In genomic region chr10:39379721-39380370, GRCm38 (mm10) we compare ENCODE assay signal across 18 mouse cellular contexts. TPM values are rescaled to one million over a fixed set of nuclear protein-coding genes. Genes with fewer than 3 reads are reported as not detected.
DNase-seq lines count a peak whose midpoint lies in the region; ATAC-seq lines count a peak whose summit lies in the region.
"Had no signal": no experiment of that assay in that cellular context is flagged by ENCODE, and none has a peak within 500 bp of the region (broad histone marks: within the 10 kb centered on the region; RNA-seq: fewer than 3 reads in every experiment).

No protein-coding gene starts in this region.

- DNase-seq in cerebellum, adult 9-10 months = peak; percentile 3
- DNase-seq in cerebellum, adult 11-12 months = no peak
- DNase-seq in hindbrain, embryonic 10.5 days (ENCODE audit: low spot score) = no peak
- DNase-seq in neural tube, embryonic 10.5 days (ENCODE audit: extremely low spot score, low spot score) = no peak
- DNase-seq in yolk sac, embryonic 10.5 days (ENCODE audit: low spot score) = peak; percentile 84
- DNase-seq in c-Kit-positive CD71-positive TER-119-positive erythroid progenitor cells, embryonic 14.5 days (ENCODE audit: low spot score) = no peak
- DNase-seq: cerebellum, postnatal 36 days; thymus, adult 18-20 months had no signal

- no peaks in the 10 kb centered on the region for H3K9me3 ChIP-seq in hindbrain, embryonic 10.5 days
- no peaks in the 10 kb centered on the region for H3K9me3 ChIP-seq in hindbrain, embryonic 12.5 days (replicated peaks)
- H3K9me3 ChIP-seq in neural tube, embryonic 15.5 days (replicated peaks) = no peaks in the 10 kb centered on the region
- H3K9me3 ChIP-seq: embryonic facial prominence, embryonic 13.5 days; G1E; hindbrain, embryonic 15.5 days; limb, embryonic 12.5 days had no signal

- H3K27me3 ChIP-seq in hindbrain, embryonic 10.5 days (ENCODE audit: insufficient read depth, poor library complexity, severe bottlenecking) = no peaks in the 10 kb centered on the region
- no peaks in the 10 kb centered on the region for H3K27me3 ChIP-seq in hindbrain, embryonic 12.5 days
- H3K27me3 ChIP-seq in neural tube, embryonic 15.5 days (replicated peaks) = no peaks in the 10 kb centered on the region
- H3K27me3 ChIP-seq: embryonic facial prominence, embryonic 13.5 days; hindbrain, embryonic 15.5 days; limb, embryonic 12.5 days had no signal

- peak overlapping the region; percentile 50; the same call in 1 of the 2 replicates for H3K27ac ChIP-seq in hindbrain, embryonic 10.5 days
- no peak overlapping the region for H3K27ac ChIP-seq in hindbrain, embryonic 12.5 days
- no peak overlapping the region; the same call in 1 of the 2 replicates for H3K27ac ChIP-seq in neural tube, embryonic 15.5 days (replicated peaks)
- H3K27ac ChIP-seq: embryonic facial prominence, embryonic 13.5 days; hindbrain, embryonic 15.5 days; limb, embryonic 12.5 days had no signal

- H3K4me3 ChIP-seq in hindbrain, embryonic 10.5 days = no peak overlapping the region
- H3K4me3 ChIP-seq in hindbrain, embryonic 12.5 days = no peak overlapping the region
- no peak overlapping the region for H3K4me3 ChIP-seq in neural tube, embryonic 15.5 days (replicated peaks)
- H3K4me3 ChIP-seq: embryonic facial prominence, embryonic 13.5 days; hindbrain, embryonic 15.5 days; limb, embryonic 12.5 days; myocyte had no signal

- 31% methylated on average over 5 of the region's 5 CpGs for WGBS in hindbrain, embryonic 10.5 days
- WGBS in hindbrain, embryonic 12.5 days = 37% methylated on average over 5 of the region's 5 CpGs
- 35% methylated on average over 5 of the region's 5 CpGs for WGBS in neural tube, embryonic 15.5 days

- no peak overlapping the region for H3K9ac ChIP-seq in hindbrain, embryonic 12.5 days
- no peak overlapping the region for H3K9ac ChIP-seq in neural tube, embryonic 15.5 days (replicated peaks)
- H3K9ac ChIP-seq: embryonic facial prominence, embryonic 13.5 days; hindbrain, embryonic 15.5 days; limb, embryonic 12.5 days had no signal

- ATAC-seq in hindbrain, embryonic 12.5 days (ENCODE audit: low FRiP score) = no peak
- no peak for ATAC-seq in neural tube, embryonic 15.5 days (ENCODE audit: low FRiP score)
- ATAC-seq: CD4-positive, CD25-positive, alpha-beta regulatory T cell, adult 4 months; intestine, postnatal 0 days; lung, postnatal 0 days had no signal

- H3K4me1 ChIP-seq in hindbrain, embryonic 10.5 days (replicated peaks) = peaks cover 56% of the 10 kb centered on the region
- peaks cover 56% of the 10 kb centered on the region for H3K4me1 ChIP-seq in hindbrain, embryonic 12.5 days
- H3K4me1 ChIP-seq in neural tube, embryonic 15.5 days = peaks cover 82% of the 10 kb centered on the region

- H3K4me2 ChIP-seq in hindbrain, embryonic 12.5 days (replicated peaks) = no peak overlapping the region
- peak overlapping the region; percentile 27 for H3K4me2 ChIP-seq in neural tube, embryonic 15.5 days
- H3K4me2 ChIP-seq: embryonic facial prominence, embryonic 13.5 days; hindbrain, embryonic 15.5 days; limb, embryonic 12.5 days had no signal

- H3K36me3 ChIP-seq in hindbrain, embryonic 10.5 days = 0 out of 2 replicates have a peak, but pooled peaks cover 10% of the 10 kb centered on the region
- H3K36me3 ChIP-seq in hindbrain, embryonic 12.5 days = no peaks in the 10 kb centered on the region
- no peaks in the 10 kb centered on the region for H3K36me3 ChIP-seq in neural tube, embryonic 15.5 days
- H3K36me3 ChIP-seq: hindbrain, embryonic 15.5 days; limb, embryonic 12.5 days had no signal

RNA-seq across cellular contexts. Expression of gene Fyn, which starts 11.2 kb away (rescaled TPM):
- polyA plus RNA-seq in hindbrain, embryonic 10.5 days (2016; fragmentation: Nextera tagmentation; extraction: Ambion mirVana) = 30.6 and 34.1 TPM in 2 replicates
- 64.8 and 67.9 TPM in 2 replicates for polyA plus RNA-seq in hindbrain, embryonic 12.5 days (2016; fragmentation: Nextera tagmentation; extraction: Ambion mirVana)
- 67.8 and 76.5 TPM in 2 replicates for polyA plus RNA-seq in neural tube, embryonic 15.5 days (2015; fragmentation: Nextera tagmentation; extraction: Ambion mirVana)

Comparison
In these comparisons a context has a peak if more than half of its experiments do, and no peak if none do; other contexts are left out.
1. DNase-seq: peak in cerebellum, adult 9-10 months (single experiment) and yolk sac, embryonic 10.5 days (single experiment); none in cerebellum, adult 11-12 months (single experiment), hindbrain, embryonic 10.5 days (single experiment), neural tube, embryonic 10.5 days (single experiment) and c-Kit-positive CD71-positive TER-119-positive erythroid progenitor cells, embryonic 14.5 days (single experiment).